9 mouse cellular contexts compared by ENCODE assay signal in the genomic region with DNA sequence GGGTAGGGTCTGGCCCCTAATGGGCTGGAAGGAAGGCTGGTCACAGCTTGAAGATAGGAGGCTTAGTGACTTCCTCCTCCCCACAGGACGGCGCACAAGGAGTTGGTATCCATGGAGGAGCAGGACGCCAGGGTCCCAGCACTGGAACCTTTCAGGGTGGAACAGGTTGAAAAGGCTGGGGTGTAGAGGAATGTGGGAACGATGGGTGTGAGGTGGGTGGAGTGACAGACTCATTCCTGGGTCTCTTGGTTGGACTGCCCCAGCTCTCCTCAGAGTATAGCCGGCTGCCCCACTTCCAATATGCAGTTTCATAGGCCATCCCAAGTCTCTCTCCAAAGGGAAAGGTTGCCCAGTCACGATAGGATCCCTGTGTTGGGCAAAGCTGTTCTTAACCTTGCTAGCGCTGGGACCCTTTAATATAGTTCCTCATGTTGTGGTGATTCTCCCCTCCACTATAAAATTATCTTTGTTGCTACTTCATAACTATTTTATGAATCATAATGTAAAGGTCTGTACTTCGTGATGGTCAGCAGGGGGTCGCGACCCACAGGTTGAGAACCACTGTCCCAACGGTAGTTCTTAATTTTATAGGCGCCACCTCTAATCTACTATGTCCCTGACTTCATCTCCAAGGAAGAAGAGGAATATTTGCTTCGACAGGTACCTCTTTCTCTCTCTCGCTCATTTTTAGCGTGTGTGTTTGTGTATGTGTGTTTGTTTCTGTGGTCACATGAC. TPM values are rescaled to one million over a fixed set of nuclear protein-coding genes. Genes with fewer than 3 reads are reported as not detected.
DNase-seq lines count a peak whose midpoint lies in the region; ATAC-seq lines count a peak whose summit lies in the region.
"Had no signal": no experiment of that assay in that cellular context is flagged by ENCODE, and none has a peak within 500 bp of the region (broad histone marks: within the 10 kb centered on the region; RNA-seq: fewer than 3 reads in every experiment).

No protein-coding gene starts in this region.

- no peak overlapping the region for H3K27ac ChIP-seq in brown adipose tissue, adult 24 weeks (replicated peaks; ENCODE audit: low read depth, low read length)
- no peak overlapping the region; the same call in 1 of the 2 replicates for H3K27ac ChIP-seq in hindbrain, embryonic 13.5 days
- H3K27ac ChIP-seq in midbrain, embryonic 14.5 days (replicated peaks; ENCODE audit: low read depth, low read length), result no peak overlapping the region

- H3K9me3 ChIP-seq in hindbrain, embryonic 13.5 days, result no peaks in the 10 kb centered on the region
- no peaks in the 10 kb centered on the region for H3K9me3 ChIP-seq in midbrain, embryonic 14.5 days (ENCODE audit: control insufficient read depth, low read length)

- peak overlapping the region; percentile 82 for H3K9ac ChIP-seq in hindbrain, embryonic 13.5 days
- H3K9ac ChIP-seq in midbrain, embryonic 14.5 days (replicated peaks; ENCODE audit: low read length), result peak overlapping the region; percentile 71

- intact Hi-C loops in left cerebral cortex, postnatal 14 days (cut with DNase I), result no loop called here

- peaks cover 3% of the 10 kb centered on the region; the same call in 1 of the 2 replicates for H3K27me3 ChIP-seq in hindbrain, embryonic 13.5 days
- no peaks in the 10 kb centered on the region for H3K27me3 ChIP-seq in midbrain, embryonic 14.5 days (ENCODE audit: control insufficient read depth, insufficient read depth, low read length)

- peaks cover 5% of the 10 kb centered on the region for H3K4me1 ChIP-seq in brown adipose tissue, adult 24 weeks (ENCODE audit: control insufficient read depth, insufficient read depth, insufficient read length, low read length)
- peaks cover 25% of the 10 kb centered on the region for H3K4me1 ChIP-seq in hindbrain, embryonic 13.5 days (replicated peaks)
- peaks cover 12% of the 10 kb centered on the region for H3K4me1 ChIP-seq in midbrain, embryonic 14.5 days (ENCODE audit: control insufficient read depth, insufficient read depth, low read length)

- peak overlapping the region; percentile 66 for H3K4me3 ChIP-seq in brown adipose tissue, adult 24 weeks (ENCODE audit: insufficient read depth, low read depth, low read length)
- H3K4me3 ChIP-seq in hindbrain, embryonic 13.5 days, result peak overlapping the region; percentile 70
- peak overlapping the region; percentile 70 for H3K4me3 ChIP-seq in midbrain, embryonic 14.5 days (replicated peaks; ENCODE audit: low read depth, low read length)

- no peak for ATAC-seq in hindbrain, embryonic 13.5 days (ENCODE audit: low FRiP score)
- ATAC-seq in midbrain, embryonic 14.5 days (ENCODE audit: low FRiP score, low TSS enrichment), result no peak

- H3K4me2 ChIP-seq in hindbrain, embryonic 13.5 days, result peak overlapping the region; percentile 89
- H3K4me2 ChIP-seq in midbrain, embryonic 14.5 days (ENCODE audit: low read length), result peak overlapping the region; percentile 86

- peaks cover 55% of the 10 kb centered on the region for H3K36me3 ChIP-seq in hindbrain, embryonic 13.5 days
- H3K36me3 ChIP-seq in midbrain, embryonic 14.5 days (ENCODE audit: control insufficient read depth, insufficient read depth, low read length), result peaks cover 46% of the 10 kb centered on the region

- 71% methylated on average over 15 of the region's 15 CpGs for WGBS in hindbrain, embryonic 13.5 days
- 68% methylated on average over 15 of the region's 15 CpGs for WGBS in midbrain, embryonic 14.5 days

- peak; percentile 42 for DNase-seq in kidney, adult 18-20 months
- DNase-seq in kidney, postnatal 14 days, result no peak
- no peak for DNase-seq in midbrain, embryonic 14.5 days
- DNase-seq in left cerebral cortex, postnatal 14 days (ENCODE audit: low spot score in 2 of 2), result no peak
- DNase-seq in cerebellum, postnatal 10 days, result no peak
- no peak for DNase-seq in right cerebral cortex, postnatal 25 days

RNA-seq across cellular contexts. Expression of a gene that starts 1.0 kb away (rescaled TPM):
- 34.7 and 38.6 TPM in 2 replicates for polyA plus RNA-seq in brown adipose tissue, adult 24 weeks (2012; ENCODE audit: insufficient read depth, insufficient read length, missing spikeins)
- polyA plus RNA-seq in hindbrain, embryonic 13.5 days (2015; fragmentation: Nextera tagmentation; extraction: Ambion mirVana), result 118 and 126 TPM in 2 replicates
- 107 and 145 TPM in 2 replicates for polyA plus RNA-seq in midbrain, embryonic 14.5 days (2014; fragmentation: Nextera tagmentation; extraction: Ambion mirVana)
- total RNA-seq in left cerebral cortex, postnatal 14 days (2021), result 10 to 100 TPM; 53.4 to 55.3 TPM

RNA-seq across cellular contexts. Expression of a gene that starts 5.0 kb away (rescaled TPM):
- polyA plus RNA-seq in brown adipose tissue, adult 24 weeks (2012; ENCODE audit: insufficient read depth, insufficient read length, missing spikeins), result not detected in 2 replicates
- 13.1 and 16.8 TPM in 2 replicates for polyA plus RNA-seq in hindbrain, embryonic 13.5 days (2015; fragmentation: Nextera tagmentation; extraction: Ambion mirVana)
- polyA plus RNA-seq in midbrain, embryonic 14.5 days (2014; fragmentation: Nextera tagmentation; extraction: Ambion mirVana), result 9.3 and 10.2 TPM in 2 replicates
- total RNA-seq in left cerebral cortex, postnatal 14 days (2021), result 1 to 10 TPM; 6.9 to 8.2 TPM

RNA-seq across cellular contexts. Expression of a gene that starts 12.0 kb away (rescaled TPM):
- 1.6 and 2.0 TPM in 2 replicates for polyA plus RNA-seq in brown adipose tissue, adult 24 weeks (2012; ENCODE audit: insufficient read depth, insufficient read length, missing spikeins)
- polyA plus RNA-seq in hindbrain, embryonic 13.5 days (2015; fragmentation: Nextera tagmentation; extraction: Ambion mirVana), result 0.36 TPM in 1 of 2 replicates, not detected in the other
- not detected in 2 replicates for polyA plus RNA-seq in midbrain, embryonic 14.5 days (2014; fragmentation: Nextera tagmentation; extraction: Ambion mirVana)
- under 1 TPM; 0.40 to 0.44 TPM for total RNA-seq in left cerebral cortex, postnatal 14 days (2021)

RNA-seq across cellular contexts. Expression of a gene that starts 14.1 kb away (rescaled TPM):
- polyA plus RNA-seq in brown adipose tissue, adult 24 weeks (2012; ENCODE audit: insufficient read depth, insufficient read length, missing spikeins), result 18.1 and 22.7 TPM in 2 replicates
- polyA plus RNA-seq in hindbrain, embryonic 13.5 days (2015; fragmentation: Nextera tagmentation; extraction: Ambion mirVana), result 21.4 and 21.6 TPM in 2 replicates
- polyA plus RNA-seq in midbrain, embryonic 14.5 days (2014; fragmentation: Nextera tagmentation; extraction: Ambion mirVana), result 19.8 and 20.4 TPM in 2 replicates
- 10 to 100 TPM in 1 of 2 experiments, 1 to 10 TPM in 1; 7.3 to 10.2 TPM for total RNA-seq in left cerebral cortex, postnatal 14 days (2021)

RNA-seq across cellular contexts. Expression of a gene that starts 18.0 kb away (rescaled TPM):
- polyA plus RNA-seq in brown adipose tissue, adult 24 weeks (2012; ENCODE audit: insufficient read depth, insufficient read length, missing spikeins), result 4.5 and 7.3 TPM in 2 replicates
- polyA plus RNA-seq in hindbrain, embryonic 13.5 days (2015; fragmentation: Nextera tagmentation; extraction: Ambion mirVana), result 84.2 and 90.1 TPM in 2 replicates
- 121 and 131 TPM in 2 replicates for polyA plus RNA-seq in midbrain, embryonic 14.5 days (2014; fragmentation: Nextera tagmentation; extraction: Ambion mirVana)
- 100 to 1,000 TPM; 499 to 503 TPM for total RNA-seq in left cerebral cortex, postnatal 14 days (2021)
- total RNA-seq: granulocyte monocyte progenitor cell, adult 5-6 weeks had no signal
